ENCODE assay signal across 24 mouse cellular contexts in genomic region chr13:34700630-34701029, GRCm38 (mm10). TPM values are rescaled to one million over a fixed set of nuclear protein-coding genes. Genes with fewer than 3 reads are reported as not detected.
"Had no signal": no experiment of that assay in that cellular context is flagged by ENCODE, and none has a peak within 500 bp of the region (broad histone marks: within the 10 kb centered on the region; RNA-seq: fewer than 3 reads in every experiment).

No protein-coding gene starts in this region.

- H3K27ac ChIP-seq: midbrain, embryonic 10.5 days; midbrain, embryonic 12.5 days; neural tube, embryonic 13.5 days; neural tube, embryonic 15.5 days; stomach, embryonic 15.5 days; stomach, postnatal 0 days had no signal

- DNase-seq: lung, postnatal 10 days; lung, postnatal 4 days; retina, postnatal 1 day; right cerebral cortex, adult 18-20 months; right cerebral cortex, postnatal 25 days; right cerebral cortex, postnatal 4 days; spleen, adult 18-20 months; thymus, adult 2 months; thymus, postnatal 25 days; thymus, postnatal 4 days had no signal

- H3K27me3 ChIP-seq: megakaryocyte, embryonic 14.5 days; neural tube, embryonic 13.5 days; neural tube, embryonic 15.5 days; stomach, embryonic 15.5 days had no signal

- H3K9ac ChIP-seq: lung, embryonic 14.5 days; midbrain, embryonic 12.5 days; neural tube, embryonic 13.5 days; neural tube, embryonic 15.5 days; stomach, embryonic 15.5 days had no signal

- H3K4me2 ChIP-seq: lung, embryonic 14.5 days; midbrain, embryonic 12.5 days; neural tube, embryonic 13.5 days; neural tube, embryonic 15.5 days; stomach, embryonic 15.5 days had no signal

- ATAC-seq: midbrain, embryonic 16.5 days had no signal

- H3K36me3 ChIP-seq: midbrain, embryonic 10.5 days; midbrain, embryonic 12.5 days; neural tube, embryonic 13.5 days; neural tube, embryonic 15.5 days; stomach, embryonic 15.5 days had no signal

- H3K4me3 ChIP-seq: megakaryocyte, embryonic 14.5 days; midbrain, embryonic 10.5 days; midbrain, embryonic 12.5 days; myocyte; neural tube, embryonic 13.5 days; neural tube, embryonic 15.5 days; stomach, embryonic 15.5 days had no signal

- H3K4me1 ChIP-seq: midbrain, embryonic 12.5 days; neural tube, embryonic 13.5 days; neural tube, embryonic 15.5 days; stomach, embryonic 15.5 days had no signal

- H3K9me3 ChIP-seq: megakaryocyte, embryonic 14.5 days; midbrain, embryonic 10.5 days; midbrain, embryonic 12.5 days; neural tube, embryonic 13.5 days; neural tube, embryonic 15.5 days; stomach, embryonic 15.5 days had no signal

RNA-seq across cellular contexts. Expression of gene Fam50b, which starts 34.0 kb away (rescaled TPM):
- polyA plus RNA-seq: lung, embryonic 14.5 days; lung, embryonic 16.5 days; midbrain, embryonic 10.5 days; midbrain, embryonic 12.5 days; midbrain, embryonic 14.5 days; myocyte; neural tube, embryonic 11.5 days; neural tube, embryonic 13.5 days; neural tube, embryonic 15.5 days; small intestine, adult 2 months; stomach, embryonic 15.5 days; thymus, adult 2 months had no signal
